Mouse (Mus musculus): ENCODE measurements around the gene Prr7. TPM values are rescaled to one million over a fixed set of nuclear protein-coding genes. Genes with fewer than 3 reads are reported as not detected.
A peak's percentile ranks its signal among the peaks of the same experiment; 100 is the strongest.

Prr7 gene
- polyA plus RNA-seq (2016; fragmentation: Nextera tagmentation; extraction: Ambion mirVana), result 0.17 and 0.21 TPM in 2 replicates

GRCm38 (mm10) chr13:55464027-55464884 lies at the start of gene Prr7:
Gene Prr7, plus strand, starts transcription at chr13:55464267.
- Histone ChIP-seq H3K4me1 (peaks cover 29% of the 10 kb centered on the region), H3K27ac (peak within 1 kb of the TSS; percentile 69), H3K27me3 (ENCODE audit: insufficient read depth, poor library complexity, severe bottlenecking) (peaks cover 50% of the 10 kb centered on the region), H3K9me3 (no peaks in the 10 kb centered on the region), H3K4me3 (peak within 1 kb of the TSS; percentile 65), H3K36me3 (peaks cover 27% of the 10 kb centered on the region)
- WGBS, result under 1% methylated on average over 82 of the region's 84 CpGs
- no peak for DNase-seq (ENCODE audit: low spot score)

- Histone ChIP-seq H3K27me3 (ENCODE audit: insufficient read depth, poor library complexity, severe bottlenecking) (peaks cover 88% of the 10 kb centered on the region), H3K4me3 (peak within 1 kb of the TSS; percentile 51), H3K27ac (no peak within 1 kb of the TSS), H3K9me3 (no peaks in the 10 kb centered on the region), H3K4me1 (peaks cover 12% of the 10 kb centered on the region; the same call in 1 of the 2 replicates), H3K36me3 (no peaks in the 10 kb centered on the region)
- WGBS, result 11% methylated on average over 41 of the region's 41 CpGs
- no peak for DNase-seq (ENCODE audit: low spot score)
Observed at GRCm38 (mm10) chr13:55414743-55415380, 49.2 kb upstream of the Prr7 start, which contains the start of gene Pfn3. Gene Pfn3, minus strand, starts transcription at chr13:55415232.

- Histone ChIP-seq H3K9me3 (no peaks in the 10 kb centered on the region), H3K27me3 (ENCODE audit: insufficient read depth, poor library complexity, severe bottlenecking) (peaks cover 86% of the 10 kb centered on the region), H3K4me1 (peaks cover 28% of the 10 kb centered on the region), H3K27ac (no peak overlapping the region), H3K4me3 (0 out of 2 replicates have a peak overlapping the region, but pooled peaks have one; percentile 12), H3K36me3 (no peaks in the 10 kb centered on the region)
- DNase-seq (ENCODE audit: low spot score), result peak; percentile 93
- 12% methylated on average over 12 of the region's 12 CpGs for WGBS
Observed at GRCm38 (mm10) chr13:55418004-55418403, 46.1 kb upstream of the Prr7 start.

- Histone ChIP-seq H3K4me3 (no peak overlapping the region), H3K9me3 (no peaks in the 10 kb centered on the region), H3K27me3 (ENCODE audit: insufficient read depth, poor library complexity, severe bottlenecking) (peaks cover 78% of the 10 kb centered on the region), H3K4me1 (peaks cover 28% of the 10 kb centered on the region), H3K27ac (no peak overlapping the region), H3K36me3 (no peaks in the 10 kb centered on the region)
- 73% methylated on average over 5 of the region's 5 CpGs for WGBS
- no peak for DNase-seq (ENCODE audit: low spot score)
Observed at GRCm38 (mm10) chr13:55419142-55419541, 44.9 kb upstream of the Prr7 start.

GRCm38 (mm10) chr13:55420018-55420932 lies 43.8 kb upstream of the Prr7 start:
- WGBS, result 25% methylated on average over 51 of the region's 51 CpGs
- peak overlapping the region; percentile 36 for H3K4me3 ChIP-seq
- H3K27me3 ChIP-seq (ENCODE audit: insufficient read depth, poor library complexity, severe bottlenecking), result peaks cover 67% of the 10 kb centered on the region
- DNase-seq (ENCODE audit: low spot score), result no peak
- peaks cover 20% of the 10 kb centered on the region for H3K4me1 ChIP-seq
- H3K9me3 ChIP-seq, result no peaks in the 10 kb centered on the region
- no peaks in the 10 kb centered on the region for H3K36me3 ChIP-seq
- no peak overlapping the region for H3K27ac ChIP-seq

- peak overlapping the region; percentile 36 for H3K4me3 ChIP-seq
- H3K36me3 ChIP-seq, result no peaks in the 10 kb centered on the region
- peaks cover 20% of the 10 kb centered on the region for H3K4me1 ChIP-seq
- H3K27me3 ChIP-seq (ENCODE audit: insufficient read depth, poor library complexity, severe bottlenecking), result peaks cover 68% of the 10 kb centered on the region
- no peak overlapping the region for H3K27ac ChIP-seq
- 9% methylated on average over 35 of the region's 35 CpGs for WGBS
- DNase-seq (ENCODE audit: low spot score), result no peak
- no peaks in the 10 kb centered on the region for H3K9me3 ChIP-seq
Observed at GRCm38 (mm10) chr13:55420933-55421800, 42.9 kb upstream of the Prr7 start.

GRCm38 (mm10) chr13:55426613-55427012 lies 37.5 kb upstream of the Prr7 start, which contains the start of gene F12:
Gene F12, minus strand, starts transcription at chr13:55426793.
- Histone ChIP-seq H3K27me3 (ENCODE audit: insufficient read depth, poor library complexity, severe bottlenecking) (peaks cover 31% of the 10 kb centered on the region), H3K9me3 (no peaks in the 10 kb centered on the region), H3K4me3 (no peak within 1 kb of the TSS), H3K36me3 (no peaks in the 10 kb centered on the region), H3K27ac (no peak within 1 kb of the TSS), H3K4me1 (peaks cover under 1% of the 10 kb centered on the region)
- no peak for DNase-seq (ENCODE audit: low spot score)
- 85% methylated on average over 10 of the region's 10 CpGs for WGBS

GRCm38 (mm10) chr13:55429226-55429888 lies 34.7 kb upstream of the Prr7 start:
- Histone ChIP-seq H3K9me3 (no peaks in the 10 kb centered on the region; the same call in 1 of the 2 replicates), H3K4me3 (no peak overlapping the region), H3K36me3 (no peaks in the 10 kb centered on the region), H3K27me3 (ENCODE audit: insufficient read depth, poor library complexity, severe bottlenecking) (peaks cover 16% of the 10 kb centered on the region), H3K27ac (no peak overlapping the region), H3K4me1 (no peaks in the 10 kb centered on the region)
- DNase-seq (ENCODE audit: low spot score), result no peak
- WGBS, result 69% methylated on average over 12 of the region's 12 CpGs

- H3K9me3 ChIP-seq, result no peaks in the 10 kb centered on the region; the same call in 1 of the 2 replicates
- no peak overlapping the region for H3K4me3 ChIP-seq
- no peaks in the 10 kb centered on the region for H3K36me3 ChIP-seq
- H3K27ac ChIP-seq, result no peak overlapping the region
- 84% methylated on average over 2 of the region's 2 CpGs for WGBS
- peaks cover 16% of the 10 kb centered on the region for H3K27me3 ChIP-seq (ENCODE audit: insufficient read depth, poor library complexity, severe bottlenecking)
- DNase-seq (ENCODE audit: low spot score), result no peak
- H3K4me1 ChIP-seq, result no peaks in the 10 kb centered on the region
Observed at GRCm38 (mm10) chr13:55430566-55430965, 33.5 kb upstream of the Prr7 start.

GRCm38 (mm10) chr13:55431889-55432685 lies 32.0 kb upstream of the Prr7 start:
- Histone ChIP-seq H3K4me3 (no peak overlapping the region), H3K4me1 (no peaks in the 10 kb centered on the region), H3K36me3 (no peaks in the 10 kb centered on the region), H3K27me3 (ENCODE audit: insufficient read depth, poor library complexity, severe bottlenecking) (peaks cover 2% of the 10 kb centered on the region), H3K27ac (no peak overlapping the region), H3K9me3 (no peaks in the 10 kb centered on the region; the same call in 1 of the 2 replicates)
- DNase-seq (ENCODE audit: low spot score), result no peak
- WGBS, result 72% methylated on average over 10 of the region's 10 CpGs
